Mouse (Mus musculus): ENCODE measurements around the gene Ppp1r12c.

DNA sequence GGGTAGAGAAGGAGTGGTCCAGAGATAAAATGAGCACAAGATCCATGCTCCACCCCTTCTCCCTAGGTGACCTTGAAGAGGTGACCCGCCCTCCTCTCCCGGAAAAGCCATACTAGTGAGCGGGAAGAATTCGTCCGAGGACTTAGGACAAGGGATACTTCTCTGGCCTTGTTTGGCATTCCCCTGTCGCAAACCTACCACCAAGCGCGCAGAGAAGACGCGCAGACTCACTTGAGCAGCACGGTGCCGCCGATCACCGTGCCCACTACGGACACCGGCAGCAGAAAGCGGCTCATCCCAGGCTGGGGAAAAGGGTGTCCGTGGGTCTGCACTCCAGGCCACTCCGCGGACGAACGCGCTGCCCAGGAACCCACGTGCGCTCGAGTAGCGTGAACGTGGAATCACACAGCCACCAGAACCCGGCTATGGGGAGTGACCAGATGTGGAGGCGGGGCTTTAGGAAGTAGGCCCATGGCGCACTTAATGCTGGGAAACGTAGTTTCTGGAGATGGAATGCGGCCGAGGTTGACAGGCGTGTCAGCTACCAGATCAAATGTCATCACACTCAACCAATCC is 56.2 kb downstream of the Ppp1r12c start, which contains the start of gene Rdh13:
- TF ChIP-seq CTCF (IDR thresholded peaks at IDR 0.05; ENCODE audit: low read depth) (peak; percentile 22; the same call in 1 of the 2 replicates), EP300 (IDR thresholded peaks at IDR 0.05; ENCODE audit: low read depth) (no peak)
